Mouse (Mus musculus) heart, embryonic 14.5 days (tissue): ENCODE data around the gene Lztfl1. TPM values are rescaled to one million over a fixed set of nuclear protein-coding genes. Genes with fewer than 3 reads are reported as not detected.
"Not testable (repeated sequence)": the region's sequence is repeated elsewhere in the genome, so short reads cannot be mapped to it uniquely, and the experiment has no call there.

ENCODE experiments used
- ATAC-seq: fragments of 200-750 bp; cut with Nextera tagmentation; 2 replicates; pipeline ENCODE4 v1.8.0; 2017; ENCODE audit warnings: low read depth, moderate TSS enrichment; ENCODE audit not compliant: insufficient number of reproducible peaks, insufficient read depth, low FRiP score
- H3K27ac ChIP-seq, 2 experiments: fragments of 200-500 bp in 1 of 2; fragments of 300-500 bp in 1 of 2; sonication (generic) in 1 of 2; replicated peaks in 1 of 2; 2 replicates each; pipeline ENCODE4 v1.5.1; 2012 to 2014; ENCODE audit warnings: low read depth in 2 of 2, low read length in 2 of 2, control low read depth in 1 of 2, mild to moderate bottlenecking in 1 of 2, mixed read lengths in 1 of 2; ENCODE audit not compliant: control insufficient read depth in 1 of 2, insufficient read depth in 1 of 2
- H3K27me3 ChIP-seq: fragments of 300-500 bp; sonication (generic); 2 replicates; pipeline ENCODE4 v1.6.1; 2014; ENCODE audit warnings: mild to moderate bottlenecking, low read length, control low read depth; ENCODE audit not compliant: control insufficient read depth, insufficient read depth
- H3K36me3 ChIP-seq: fragments of 300-500 bp; sonication (generic); 2 replicates; pipeline ENCODE4 v1.6.1; 2014; ENCODE audit warnings: mild to moderate bottlenecking, control low read depth, low read length, mixed read lengths; ENCODE audit not compliant: control insufficient read depth, insufficient read depth
- H3K4me1 ChIP-seq, 2 experiments: fragments of 200-500 bp in 1 of 2; fragments of 300-500 bp in 1 of 2; sonication (generic) in 1 of 2; 2 replicates each; pipeline ENCODE4 v1.6.1; 2012 to 2014; ENCODE audit warnings: low read length in 2 of 2, control low read depth in 1 of 2, mixed read lengths in 1 of 2; ENCODE audit not compliant: control insufficient read depth in 2 of 2, insufficient read depth in 2 of 2
- H3K4me2 ChIP-seq: fragments of 300-500 bp; sonication (generic); 2 replicates; pipeline ENCODE4 v1.6.1; 2014; ENCODE audit warnings: mild to moderate bottlenecking, low read length
- H3K4me3 ChIP-seq, 2 experiments: fragments of 200-500 bp in 1 of 2; fragments of 300-500 bp in 1 of 2; sonication (generic) in 1 of 2; 2 replicates each; pipeline ENCODE4 v1.5.1; 2012 to 2014; ENCODE audit warnings: low read length in 2 of 2, mild to moderate bottlenecking in 2 of 2, control low read depth in 1 of 2, low read depth in 1 of 2, moderate library complexity in 1 of 2; ENCODE audit not compliant: control insufficient read depth in 1 of 2, insufficient read depth in 1 of 2
- H3K9ac ChIP-seq: fragments of 300-500 bp; sonication (generic); 2 replicates; pipeline ENCODE4 v1.6.1; 2014; ENCODE audit warnings: mild to moderate bottlenecking, low read length
- H3K9me3 ChIP-seq: fragments of 300-500 bp; sonication (generic); 2 replicates; pipeline ENCODE4 v1.6.1; 2016; ENCODE audit warnings: low read length, control low read depth; ENCODE audit not compliant: control insufficient read depth
- WGBS: fragments of 180-500 bp; shearing (Covaris S2); extraction: QIAGEN DNeasy Blood & Tissue Kit; methylation state at CpG from one replicate; pipeline ENCODE4 v1.1.7; 2014; 5-methylcytosine and 5-hydroxymethylcytosine counted together
- polyA plus RNA-seq: library from polyadenylated mRNA; unstranded; fragments of >200 nt; fragmentation: Nextera tagmentation; extraction: Ambion mirVana; gene quantifications from 2 replicates; pipeline ENCODE4 v1.2.1, GENCODE M21; 2014

Gene Lztfl1
- polyA plus RNA-seq, 1 experiment from 2014 or later = 39.3 TPM

DNA sequence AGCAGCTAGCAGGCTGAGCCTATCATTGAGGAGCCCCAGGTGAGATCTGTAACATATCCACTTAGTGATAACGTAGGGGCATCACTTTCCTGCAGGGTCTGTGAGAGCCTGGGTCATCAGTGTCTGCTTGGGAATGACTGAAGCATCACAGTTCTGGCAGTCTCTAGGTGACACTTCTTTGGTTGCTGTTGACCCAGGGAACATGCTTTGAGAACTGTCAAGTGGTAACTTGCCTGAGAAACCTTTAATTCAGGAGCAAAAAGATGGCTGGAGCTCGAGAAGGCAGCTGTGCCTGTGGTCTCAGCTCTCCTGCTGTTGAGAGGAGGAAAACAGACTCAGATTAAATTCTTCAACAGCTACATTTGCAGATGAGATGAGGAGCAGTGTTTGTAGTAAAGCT, 39.8 kb upstream of the Lztfl1 start:
- Histone ChIP-seq H3K4me2 (no peak overlapping the region), H3K4me3 (no peak overlapping the region), H3K4me1 (no peaks in the 10 kb centered on the region), H3K27me3 (no peaks in the 10 kb centered on the region), H3K27ac (no peak overlapping the region), H3K9me3 (no peaks in the 10 kb centered on the region), H3K36me3 (no peaks in the 10 kb centered on the region), H3K9ac (no peak overlapping the region)
- 41% methylated on average over 2 of the region's 2 CpGs for WGBS
- ATAC-seq = no peak

DNA sequence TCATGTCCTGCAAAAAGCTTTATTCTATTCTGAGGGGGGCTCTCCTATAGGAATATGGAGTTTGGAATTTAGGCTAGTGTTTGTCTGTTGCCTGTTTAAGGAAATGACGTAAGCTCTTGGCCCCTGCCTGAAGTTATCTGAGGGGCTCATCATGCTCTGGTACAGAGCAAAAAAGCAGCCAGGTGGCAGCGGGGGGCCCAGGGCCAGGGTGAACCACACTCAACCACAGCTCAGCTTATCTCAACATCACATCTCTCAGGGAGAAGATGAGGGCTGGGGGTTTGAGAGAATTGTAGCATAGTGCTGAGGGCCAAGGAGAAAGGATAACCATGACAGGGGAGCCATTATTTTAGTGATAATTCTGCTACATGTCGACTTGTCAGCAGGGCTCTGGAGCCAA, 39.3 kb upstream of the Lztfl1 start:
- H3K27me3 ChIP-seq = no peaks in the 10 kb centered on the region
- 61% methylated on average over 3 of the region's 3 CpGs for WGBS
- H3K9ac ChIP-seq = no peak overlapping the region
- H3K4me2 ChIP-seq = no peak overlapping the region
- no peak for ATAC-seq
- no peaks in the 10 kb centered on the region for H3K9me3 ChIP-seq
- H3K4me3 ChIP-seq = no peak overlapping the region
- no peaks in the 10 kb centered on the region for H3K36me3 ChIP-seq
- no peak overlapping the region for H3K27ac ChIP-seq
- no peaks in the 10 kb centered on the region for H3K4me1 ChIP-seq

GRCm38 (mm10) chr9:123754333-123754732, 36.8 kb upstream of the Lztfl1 start:
- no peak overlapping the region for H3K4me2 ChIP-seq
- no peaks in the 10 kb centered on the region for H3K27me3 ChIP-seq
- no peaks in the 10 kb centered on the region for H3K9me3 ChIP-seq
- H3K36me3 ChIP-seq = no peaks in the 10 kb centered on the region
- ATAC-seq = no peak
- WGBS = 76% methylated on average over 4 of the region's 4 CpGs
- H3K9ac ChIP-seq = no peak overlapping the region
- no peaks in the 10 kb centered on the region for H3K4me1 ChIP-seq
- no peak overlapping the region for H3K27ac ChIP-seq
- no peak overlapping the region for H3K4me3 ChIP-seq

- H3K27me3 ChIP-seq, H3K27ac ChIP-seq, H3K4me2 ChIP-seq, H3K4me3 ChIP-seq, H3K36me3 ChIP-seq, H3K4me1 ChIP-seq, ATAC-seq, H3K9ac ChIP-seq, H3K9me3 ChIP-seq: not testable (repeated sequence)
- WGBS = 88% methylated on average over 7 of the region's 8 CpGs
These were observed 32.2 kb upstream of the Lztfl1 start for GRCm38 (mm10) chr9:123749687-123750086.

DNA sequence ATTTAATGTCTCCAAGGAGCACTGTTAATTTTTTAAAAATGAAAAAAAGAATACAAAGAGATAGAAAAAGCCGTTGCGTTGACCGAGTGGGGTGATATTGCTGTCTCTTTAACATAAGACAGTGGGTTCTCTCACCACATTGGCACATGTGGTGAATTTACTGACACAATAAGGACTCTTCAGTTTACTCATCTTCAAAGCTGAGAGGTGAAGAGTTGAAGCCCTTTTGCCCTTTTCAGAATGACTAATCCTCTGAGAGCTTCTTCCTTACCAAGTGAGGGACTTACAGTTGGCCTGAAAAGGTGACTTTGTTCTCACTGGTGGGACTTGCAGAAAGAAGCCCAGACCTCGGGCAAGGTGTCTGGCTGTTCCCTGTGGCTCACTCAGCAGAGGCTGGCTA, 23.3 kb upstream of the Lztfl1 start:
- Histone ChIP-seq H3K27me3 (no peaks in the 10 kb centered on the region), H3K4me3 (no peak overlapping the region), H3K9me3 (no peaks in the 10 kb centered on the region), H3K27ac (no peak overlapping the region), H3K4me2 (no peak overlapping the region), H3K36me3 (no peaks in the 10 kb centered on the region), H3K9ac (no peak overlapping the region), H3K4me1 (no peaks in the 10 kb centered on the region)
- WGBS = 85% methylated on average over 4 of the region's 4 CpGs
- no peak for ATAC-seq

DNA sequence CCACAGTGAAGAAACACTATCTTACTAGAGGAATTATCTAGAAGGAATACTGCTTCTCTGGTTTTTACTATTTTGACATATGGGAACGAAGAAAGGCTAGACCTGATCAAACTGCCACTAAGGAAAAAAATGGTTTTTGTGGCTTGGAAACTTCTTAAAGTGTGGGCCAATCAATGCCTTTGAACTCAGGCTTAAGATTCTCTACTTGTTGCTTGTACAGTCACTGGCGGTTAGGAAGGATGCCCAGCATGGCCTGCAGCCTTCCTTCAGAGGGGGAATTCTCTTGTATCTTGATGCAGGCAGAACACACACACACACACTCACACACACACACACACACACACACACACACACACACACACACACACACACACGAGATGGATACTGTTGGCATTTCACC, 16.6 kb upstream of the Lztfl1 start:
- 63% methylated on average over 3 of the region's 3 CpGs for WGBS
- Histone ChIP-seq H3K9ac (no peak overlapping the region), H3K4me3 (no peak overlapping the region), H3K9me3 (peaks cover 2% of the 10 kb centered on the region; the same call in 1 of the 2 replicates), H3K36me3 (no peaks in the 10 kb centered on the region), H3K27me3 (no peaks in the 10 kb centered on the region), H3K4me1 (no peaks in the 10 kb centered on the region), H3K27ac (no peak overlapping the region), H3K4me2 (no peak overlapping the region)
- no peak for ATAC-seq

DNA sequence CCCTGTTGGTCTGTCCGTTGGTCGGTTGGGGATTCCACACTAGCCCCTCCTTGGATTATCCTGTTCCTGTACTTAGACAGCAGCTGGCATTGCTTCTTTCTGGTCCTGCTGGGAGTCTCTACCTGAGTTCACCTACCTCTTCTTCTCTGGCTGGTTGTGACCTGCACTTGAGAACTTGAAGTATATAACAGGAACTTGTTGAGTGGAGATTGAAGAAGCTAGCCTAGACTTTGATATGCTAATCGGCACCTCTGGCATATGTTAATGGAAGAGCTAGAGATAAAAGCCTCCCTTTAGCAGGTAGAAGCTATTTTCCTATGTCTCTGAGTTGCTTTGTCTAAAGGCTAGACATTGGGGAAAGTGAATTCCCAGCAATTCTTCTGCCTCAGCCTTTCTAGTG, 13.8 kb upstream of the Lztfl1 start:
- Histone ChIP-seq H3K4me1 (no peaks in the 10 kb centered on the region), H3K9me3 (peaks cover 2% of the 10 kb centered on the region; the same call in 1 of the 2 replicates), H3K36me3 (no peaks in the 10 kb centered on the region), H3K27ac (no peak overlapping the region), H3K9ac (no peak overlapping the region), H3K4me2 (no peak overlapping the region), H3K27me3 (no peaks in the 10 kb centered on the region), H3K4me3 (no peak overlapping the region)
- no peak for ATAC-seq
- 69% methylated on average over 3 of the region's 3 CpGs for WGBS

DNA sequence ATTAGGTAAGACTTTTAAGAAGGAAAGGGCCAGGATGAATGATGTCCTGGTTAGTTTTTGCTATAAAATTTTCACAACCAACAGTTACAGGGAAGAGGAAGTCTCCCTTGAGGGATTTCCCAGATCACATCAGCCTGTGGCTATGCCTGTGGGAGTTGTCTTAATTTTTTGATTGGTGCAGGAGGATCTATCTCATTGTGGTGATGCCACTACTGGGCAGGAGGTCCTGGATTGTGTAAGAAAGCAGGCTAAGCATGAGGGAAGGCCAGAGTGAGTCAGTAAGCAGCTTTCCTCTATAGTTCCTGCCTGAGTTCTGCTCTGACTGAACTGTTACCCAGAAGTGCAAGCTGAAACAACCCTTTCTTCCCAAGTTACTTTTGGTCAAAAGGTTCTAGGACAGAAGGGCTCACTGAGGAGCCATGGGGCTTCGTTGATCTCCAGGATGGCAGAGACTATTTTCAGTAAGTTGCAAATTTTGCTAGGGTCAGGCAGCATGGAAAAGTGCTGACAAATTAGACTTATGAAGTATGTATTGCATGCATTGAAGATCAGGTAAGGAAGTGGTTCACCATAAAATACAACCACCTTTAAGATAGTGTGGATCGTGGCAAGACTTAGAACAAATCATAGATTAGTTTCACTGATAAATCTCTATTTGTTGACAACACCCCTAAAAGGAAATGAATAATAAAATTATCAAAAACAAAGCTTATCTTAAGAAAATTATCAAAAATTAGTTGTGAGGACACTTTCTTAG, 5.4 kb upstream of the Lztfl1 start:
- Histone ChIP-seq H3K9ac (no peak overlapping the region), H3K4me3 (no peak overlapping the region), H3K4me2 (no peak overlapping the region), H3K36me3 (no peaks in the 10 kb centered on the region), H3K4me1 (no peaks in the 10 kb centered on the region), H3K27ac (no peak overlapping the region), H3K27me3 (peaks cover 4% of the 10 kb centered on the region; the same call in 1 of the 2 replicates), H3K9me3 (no peaks in the 10 kb centered on the region)
- ATAC-seq = no peak
- 54% methylated on average over 2 of the region's 2 CpGs for WGBS
